Mouse (Mus musculus) embryonic fibroblast, embryonic 13.5 days (primary cell): ENCODE measurements at regions not wholly inside any gene's neighbourhood (a gene's known extent, or its start where the extent isn't known, plus 50 kb on each side); places are given as distances from the start of the nearest gene placed in this dataset.

Experiments
- CTCF ChIP-seq: IDR thresholded peaks from 2 replicates; pipeline ENCODE4 v1.5.1; 2011; ENCODE audit warnings: mild to moderate bottlenecking, control low read depth, low read length, moderate library complexity, borderline replicate concordance; ENCODE audit not compliant: insufficient read depth
- POLR2A ChIP-seq: IDR thresholded peaks from 2 replicates; pipeline ENCODE4 v1.6.1; 2011; ENCODE audit warnings: low read depth, mild to moderate bottlenecking, control low read depth, low read length, moderate library complexity

DNA sequence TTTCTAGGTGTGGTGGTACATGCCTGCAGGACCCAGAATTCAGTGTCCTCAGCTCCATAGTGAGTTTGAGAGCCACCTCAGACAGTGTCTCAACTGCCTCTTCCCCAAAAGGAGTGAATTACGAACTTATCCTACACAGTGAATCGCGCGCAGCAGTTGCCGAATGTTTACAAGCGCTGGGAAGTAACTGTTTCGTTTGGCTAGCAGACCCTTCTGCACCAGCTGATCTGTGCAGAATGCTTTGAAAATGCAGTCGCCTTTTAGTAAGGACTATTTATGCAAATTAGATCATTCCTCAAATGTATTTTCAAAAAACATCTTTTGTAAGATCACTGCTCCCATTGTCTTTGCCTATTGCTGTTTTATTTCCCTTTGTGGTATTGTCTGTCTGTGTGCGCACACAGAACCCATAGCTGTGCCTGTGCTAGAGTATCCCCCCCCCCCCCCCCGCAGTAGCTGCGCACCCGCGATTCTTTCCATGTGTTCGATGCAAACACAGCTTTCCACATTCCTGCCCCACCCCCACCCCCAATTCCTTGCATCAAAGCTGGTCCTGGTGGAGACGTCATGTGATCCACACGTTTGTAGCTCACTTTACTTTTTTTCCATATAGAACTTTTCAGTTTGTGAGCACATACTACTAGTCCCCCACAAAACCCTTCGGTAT lies 97.5 kb upstream of the Sox2 start:
- TF ChIP-seq CTCF (no peak), POLR2A (no peak)
